Mouse (Mus musculus) liver, adult 2 months (tissue): ENCODE data around the gene Fam20b. TPM values are rescaled to one million over a fixed set of nuclear protein-coding genes. Genes with fewer than 3 reads are reported as not detected.

Experiments used
- DNase-seq: peaks from one replicate; pipeline ENCODE4 v3.0.0-alpha.2; 2011; ENCODE audit warnings: low read depth, low spot score; ENCODE audit errors: extremely low read depth
- H3K27ac ChIP-seq: fragments of 200-500 bp; replicated peaks from 2 replicates; pipeline ENCODE4 v1.5.1; 2012; ENCODE audit warnings: low read depth, mild to moderate bottlenecking, control low read depth, inconsistent platforms, low read length; ENCODE audit not compliant: insufficient read depth
- H3K27me3 ChIP-seq: fragments of 200-500 bp; 2 replicates; pipeline ENCODE4 v1.6.1; 2012; ENCODE audit warnings: mild to moderate bottlenecking, moderate library complexity, low read length, inconsistent platforms; ENCODE audit not compliant: control insufficient read depth, insufficient read depth
- H3K36me3 ChIP-seq: fragments of 200-500 bp; 2 replicates; pipeline ENCODE4 v1.6.1; 2012; ENCODE audit warnings: low read length, inconsistent platforms; ENCODE audit not compliant: control insufficient read depth, insufficient read depth
- H3K4me1 ChIP-seq: fragments of 200-500 bp; 2 replicates; pipeline ENCODE4 v1.6.1; 2011; ENCODE audit warnings: low read length; ENCODE audit not compliant: control insufficient read depth, insufficient read depth
- H3K4me3 ChIP-seq: fragments of 200-500 bp; 2 replicates; pipeline ENCODE4 v1.5.1; 2011; ENCODE audit warnings: low read depth, mild to moderate bottlenecking, control low read depth, low read length, moderate library complexity; ENCODE audit not compliant: insufficient read depth
- H3K79me2 ChIP-seq: fragments of 200-500 bp; 2 replicates; pipeline ENCODE4 v1.6.1; 2012; ENCODE audit warnings: inconsistent platforms, mild to moderate bottlenecking, low read length, moderate library complexity; ENCODE audit not compliant: control insufficient read depth, insufficient read depth
- H3K9ac ChIP-seq: fragments of 200-500 bp; 2 replicates; pipeline ENCODE4 v1.6.1; 2012; ENCODE audit warnings: low read depth, mild to moderate bottlenecking, control low read depth, inconsistent platforms, low read length
- CTCF ChIP-seq: fragments of 200-500 bp; IDR thresholded peaks from 2 replicates; pipeline ENCODE4 v1.5.1; 2011; ENCODE audit warnings: low read depth, low read length, control low read depth
- POLR2A ChIP-seq: fragments of 200-500 bp; IDR thresholded peaks from 2 replicates; pipeline ENCODE4 v1.6.1; 2011; ENCODE audit warnings: low read length, control low read depth; ENCODE audit not compliant: insufficient read depth; ENCODE audit errors: extremely low read depth
- WGBS: fragments of 180-500 bp; shearing (Covaris S2); methylation state at CpG from one replicate; pipeline ENCODE4 v1.1.7; 2018; 5-methylcytosine and 5-hydroxymethylcytosine counted together
- polyA plus RNA-seq: library from polyadenylated mRNA; depleted of rRNA; stranded (reverse); fragments of >200 nt; gene quantifications from 2 replicates; pipeline ENCODE4 v1.2.3, GENCODE M21; 2012
- total RNA-seq: library from RNA; depleted of rRNA; stranded (reverse); fragments of >200 nt; gene quantifications from 2 replicates; pipeline ENCODE4 v1.2.3, GENCODE M21; 2014

Fam20b gene
- total and polyA plus RNA-seq, 2 experiments = 6.8 to 11.2 TPM

- Histone ChIP-seq H3K79me2 (no peaks in the 10 kb centered on the region), H3K9ac (no peak overlapping the region)
- TF ChIP-seq POLR2A (no peak), CTCF (no peak)
Observed at GRCm38 (mm10) chr1:156705696-156706285, 13.1 kb downstream of the Fam20b start.

GRCm38 (mm10) chr1:156703444-156703843 is 15.4 kb downstream of the Fam20b start:
- Histone ChIP-seq H3K27me3 (no peaks in the 10 kb centered on the region), H3K79me2 (no peaks in the 10 kb centered on the region), H3K9ac (no peak overlapping the region), H3K4me3 (no peak overlapping the region), H3K4me1 (no peaks in the 10 kb centered on the region), H3K27ac (no peak overlapping the region), H3K36me3 (peaks cover 48% of the 10 kb centered on the region)
- no peak for DNase-seq
- no peak for TF ChIP-seq POLR2A
- no peak for TF ChIP-seq CTCF
- WGBS = 93% methylated on average over 4 of the region's 4 CpGs

More at GRCm38 (mm10) chr1:156705696-156706285, 13.1 kb downstream of the Fam20b start:
- Histone ChIP-seq H3K4me1 (no peaks in the 10 kb centered on the region), H3K4me3 (no peak overlapping the region), H3K27ac (no peak overlapping the region), H3K36me3 (peaks cover 33% of the 10 kb centered on the region), H3K27me3 (no peaks in the 10 kb centered on the region)
- no peak for DNase-seq
- WGBS = 91% methylated on average over 10 of the region's 10 CpGs

GRCm38 (mm10) chr1:156702151-156702550 is 16.7 kb downstream of the Fam20b start:
- Histone ChIP-seq H3K4me3 (no peak overlapping the region), H3K79me2 (no peaks in the 10 kb centered on the region), H3K36me3 (peaks cover 55% of the 10 kb centered on the region), H3K4me1 (no peaks in the 10 kb centered on the region), H3K27ac (no peak overlapping the region), H3K9ac (no peak overlapping the region), H3K27me3 (no peaks in the 10 kb centered on the region)
- TF ChIP-seq CTCF (no peak), POLR2A (no peak)
- no peak for DNase-seq
- WGBS = 96% methylated on average over 7 of the region's 7 CpGs

- no peak for TF ChIP-seq POLR2A
- TF ChIP-seq CTCF = no peak
- Histone ChIP-seq H3K4me3 (no peak overlapping the region), H3K4me1 (no peaks in the 10 kb centered on the region), H3K27me3 (no peaks in the 10 kb centered on the region), H3K9ac (no peak overlapping the region), H3K79me2 (no peaks in the 10 kb centered on the region), H3K36me3 (peaks cover 41% of the 10 kb centered on the region), H3K27ac (no peak overlapping the region)
- 81% methylated on average over 7 of the region's 7 CpGs for WGBS
- DNase-seq = no peak
Observed at GRCm38 (mm10) chr1:156686025-156686661, 32.7 kb downstream of the Fam20b start.

- Histone ChIP-seq H3K36me3 (peaks cover 5% of the 10 kb centered on the region; the same call in 1 of the 2 replicates), H3K79me2 (no peaks in the 10 kb centered on the region), H3K27ac (no peak overlapping the region), H3K4me3 (no peak overlapping the region), H3K27me3 (no peaks in the 10 kb centered on the region), H3K4me1 (peaks cover 4% of the 10 kb centered on the region), H3K9ac (no peak overlapping the region)
- 92% methylated on average over 9 of the region's 9 CpGs for WGBS
- TF ChIP-seq CTCF (no peak), POLR2A (no peak)
- DNase-seq = no peak
Observed at GRCm38 (mm10) chr1:156679599-156679998, 39.3 kb downstream of the Fam20b start.

- no peak for DNase-seq
- TF ChIP-seq CTCF (no peak), POLR2A (no peak)
- Histone ChIP-seq H3K27me3 (no peaks in the 10 kb centered on the region), H3K4me3 (no peak overlapping the region), H3K79me2 (no peaks in the 10 kb centered on the region), H3K9ac (no peak overlapping the region), H3K36me3 (no peaks in the 10 kb centered on the region), H3K4me1 (peaks cover 5% of the 10 kb centered on the region), H3K27ac (no peak overlapping the region)
- WGBS = 93% methylated on average over 3 of the region's 3 CpGs
Observed at GRCm38 (mm10) chr1:156677230-156677629, 41.7 kb downstream of the Fam20b start.
